Mouse (Mus musculus) adrenal gland, postnatal 14 days (tissue): ENCODE data around the gene Glipr1l2. TPM values are rescaled to one million over a fixed set of nuclear protein-coding genes. Genes with fewer than 3 reads are reported as not detected.
"Not testable (repeated sequence)": the region's sequence is repeated elsewhere in the genome, so short reads cannot be mapped to it uniquely, and the experiment has no call there.

Source experiments
- DNase-seq: peaks from one replicate; pipeline ENCODE4 v3.0.0; 2021; ENCODE audit warnings: mixed read lengths
- long read RNA-seq, 2 experiments: library from polyadenylated mRNA; stranded (forward); transcript quantifications; one replicate each; pipeline ENCODE4 v2.0.0; 2021
- total RNA-seq: library from RNA; stranded (reverse); gene quantifications from 2 replicates; pipeline ENCODE4 v1.2.3, GENCODE M21; 2021

Gene Glipr1l2
- total RNA-seq, result not detected in 2 replicates
- long read RNA-seq, experiment 1, result 0 reads
- long read RNA-seq, experiment 2, result 0 reads

DNA sequence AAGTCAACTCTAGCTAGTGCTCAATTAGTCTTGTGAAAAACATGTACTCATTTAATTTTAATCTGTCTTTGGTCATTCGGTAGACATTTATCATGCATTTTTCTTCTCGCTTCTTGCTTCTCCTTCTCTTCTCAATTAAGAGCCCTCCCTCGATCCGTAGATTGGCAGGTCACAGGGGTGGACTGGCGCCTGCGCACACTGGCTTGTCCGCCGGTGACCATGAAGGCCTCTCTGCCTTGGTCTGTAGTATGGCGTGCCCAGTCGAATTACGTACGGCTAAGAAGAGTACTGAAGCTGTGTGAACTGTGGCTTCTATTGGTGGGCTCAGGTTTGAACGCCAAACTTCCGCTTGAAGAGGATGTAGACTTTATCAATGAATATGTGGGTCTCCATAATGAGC is at the start of gene Glipr1l2:
TSS of gene Glipr1l2 (plus strand) at position 198 of the 400 bp plus-strand sequence.
- no peak for DNase-seq

DNA sequence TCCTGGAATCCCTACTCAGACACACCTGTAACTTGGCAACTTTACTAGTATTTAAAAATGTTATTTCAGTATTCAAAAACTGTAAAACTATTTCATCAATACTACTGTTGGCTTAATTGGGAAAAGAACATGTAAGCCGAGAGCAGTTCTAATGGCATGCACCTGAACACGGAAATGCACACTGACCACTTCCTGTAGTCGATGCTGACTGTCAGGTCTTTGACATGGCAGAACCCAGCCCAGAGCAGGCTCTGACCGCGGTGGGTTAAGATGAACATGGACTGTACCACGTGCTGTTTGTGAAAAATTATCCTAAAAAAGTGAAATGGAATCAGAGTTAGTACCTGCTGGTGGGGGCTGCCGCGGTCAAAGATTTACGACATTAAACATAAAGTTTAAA is 39.6 kb upstream of the Glipr1l2 start:
- not testable (repeated sequence) for DNase-seq

DNA sequence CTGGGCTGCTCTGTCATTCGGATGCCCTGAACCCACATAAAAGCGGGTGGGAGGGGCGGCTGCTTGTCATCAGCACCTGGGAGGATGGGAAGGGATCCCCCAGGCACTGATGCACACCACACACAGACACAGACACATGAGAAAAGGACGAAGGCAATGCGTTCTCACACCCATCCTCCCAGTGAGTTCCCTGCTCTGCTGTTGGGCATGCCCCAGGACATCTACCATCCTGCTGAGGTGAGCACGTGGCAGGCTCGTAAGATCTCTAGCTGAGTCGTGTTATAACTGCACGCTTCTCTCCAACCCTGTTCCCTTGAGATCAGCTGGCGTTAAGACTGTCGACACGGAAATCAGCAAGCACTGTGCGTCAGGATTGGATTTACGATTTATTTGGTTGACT is 38.9 kb upstream of the Glipr1l2 start:
- not testable (repeated sequence) for DNase-seq

DNA sequence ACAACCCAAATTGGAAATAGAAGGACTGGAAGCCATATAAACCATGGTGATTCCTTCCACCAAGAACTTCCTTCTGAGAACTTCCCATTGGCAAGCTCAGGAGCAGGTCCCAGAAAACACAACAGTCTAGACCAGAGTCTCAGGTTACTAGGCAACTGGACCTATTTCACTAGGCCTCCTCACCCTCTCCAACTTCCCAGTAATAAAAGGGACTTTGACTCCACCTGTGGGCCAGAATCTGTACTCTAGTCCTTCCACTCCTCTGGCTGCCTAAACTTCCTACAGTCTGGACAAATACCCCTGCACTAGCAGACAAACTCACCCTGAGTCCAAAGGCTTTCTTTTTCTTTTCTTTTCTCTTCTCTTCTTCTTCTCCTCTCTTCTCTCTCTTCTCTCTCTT is 31.9 kb upstream of the Glipr1l2 start:
- DNase-seq, result no peak

DNA sequence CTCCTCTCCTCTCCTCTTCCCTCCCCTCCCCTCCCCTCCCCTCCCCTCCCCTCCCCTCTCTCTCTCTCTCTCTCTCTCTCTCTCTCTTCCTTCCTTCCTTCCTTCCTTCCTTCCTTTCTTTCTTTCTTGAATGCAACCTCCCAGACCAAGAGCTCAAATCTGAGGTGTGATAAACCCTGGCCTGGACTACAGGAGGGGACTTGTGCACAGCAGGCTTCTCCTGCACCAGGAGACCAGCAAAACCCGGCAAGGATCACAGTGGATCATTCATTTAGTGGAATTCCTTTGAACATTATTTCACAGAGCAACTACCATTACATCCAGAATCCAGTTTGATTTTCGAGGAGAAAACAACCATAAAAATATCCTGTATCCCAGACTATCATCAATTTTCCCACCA is 31.2 kb upstream of the Glipr1l2 start:
- DNase-seq, result peak; percentile 9

DNA sequence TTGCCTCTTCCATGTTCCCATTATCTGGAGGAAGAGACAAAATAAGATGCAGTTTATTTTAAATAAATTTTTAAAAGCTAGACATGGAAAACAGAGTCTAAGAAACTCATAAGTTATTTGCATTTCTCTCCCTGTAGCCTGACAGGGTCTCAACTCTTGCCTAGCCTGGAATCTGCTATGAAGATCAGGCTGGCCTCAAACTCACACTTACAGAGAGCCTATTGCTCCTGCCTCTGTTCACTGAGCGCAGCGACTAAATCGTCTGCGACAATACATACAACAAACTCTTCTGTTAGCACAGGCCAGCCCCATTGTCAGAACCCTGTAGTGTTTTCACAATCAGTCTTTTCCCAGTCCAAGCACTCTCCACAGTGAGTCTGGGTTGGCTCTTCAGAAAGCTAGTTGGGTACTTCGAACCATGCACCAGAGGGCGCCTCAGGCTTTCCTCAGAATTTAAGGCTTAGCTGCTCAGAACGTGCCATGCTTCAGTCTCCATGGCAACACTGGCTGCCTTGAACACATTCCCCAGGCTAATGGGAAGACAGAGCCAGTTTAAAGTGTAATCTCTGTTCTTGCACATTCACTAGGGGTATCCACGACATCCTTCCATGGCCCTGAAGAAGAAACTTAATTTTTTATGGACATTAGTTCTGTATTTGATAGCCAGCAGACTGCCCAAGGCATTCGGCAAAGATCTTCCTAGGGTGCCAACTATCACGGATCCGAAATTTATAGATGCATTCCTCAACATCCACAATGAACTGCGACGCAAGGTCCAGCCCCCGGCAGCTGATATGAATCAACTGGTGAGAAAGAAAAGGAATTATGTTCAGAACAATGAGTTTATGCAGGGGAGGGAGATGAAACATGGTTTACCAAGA is 23.2 kb upstream of the Glipr1l2 start, which contains the start of gene Glipr1l1:
TSS of gene Glipr1l1 (plus strand) at position 488 of the 881 bp plus-strand sequence.
- DNase-seq, result peak; percentile 74

DNA sequence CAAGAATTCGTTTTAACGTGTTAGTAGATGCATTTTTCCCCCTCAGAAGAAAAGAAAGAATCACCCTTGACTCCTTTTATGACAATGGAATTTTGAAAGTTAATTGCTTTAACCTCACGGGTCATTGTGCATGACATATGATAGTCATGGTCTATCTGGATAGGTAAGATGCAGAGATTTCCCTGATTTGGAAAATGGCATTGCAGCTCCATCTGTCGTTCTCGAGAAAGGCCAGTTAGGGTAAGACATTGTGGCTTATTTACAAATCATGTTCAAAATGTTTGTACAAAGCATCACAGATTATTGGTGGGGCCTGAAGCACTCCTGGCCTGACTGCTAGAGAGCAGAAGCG is 22.6 kb upstream of the Glipr1l2 start:
- DNase-seq, result not testable (repeated sequence)

DNA sequence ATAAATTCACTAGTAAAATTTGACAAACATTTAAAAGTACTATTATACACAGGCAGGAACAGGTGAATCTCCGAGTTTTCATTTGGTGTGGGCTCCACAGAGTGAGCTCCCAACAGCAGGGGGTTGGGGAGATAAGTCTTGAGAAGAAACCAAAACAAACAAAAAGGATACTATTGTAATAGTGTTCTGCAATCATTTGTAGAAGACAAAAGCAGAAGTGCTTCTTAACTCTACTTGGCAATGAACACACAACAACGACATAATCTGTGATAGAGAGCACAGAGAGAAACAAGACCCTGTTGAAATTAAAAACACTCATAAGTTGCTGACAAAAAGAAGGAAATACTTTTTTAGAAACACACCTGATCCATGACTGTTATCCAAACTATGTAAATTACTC is 3.1 kb upstream of the Glipr1l2 start:
- no peak for DNase-seq

DNA sequence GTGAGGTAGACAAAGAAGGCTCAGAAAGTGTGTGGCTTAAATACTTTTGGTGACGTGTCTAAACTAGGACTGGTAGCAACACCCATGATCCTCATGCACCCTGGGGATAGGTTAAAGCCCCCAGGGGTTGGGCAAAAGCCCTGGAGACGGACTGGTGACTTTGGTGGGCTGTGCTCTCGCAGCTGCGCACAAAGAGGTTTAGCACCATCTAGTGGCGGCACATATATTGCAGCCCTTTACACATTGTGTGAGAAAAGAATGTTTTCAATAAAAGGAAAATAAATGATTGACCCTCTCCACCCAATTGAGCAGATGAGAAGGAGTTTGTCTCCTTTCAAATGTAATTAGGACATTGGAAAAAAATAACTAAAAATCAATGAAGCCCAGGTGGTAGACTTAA is 22.6 kb downstream of the Glipr1l2 start:
- DNase-seq, result peak; percentile 51

DNA sequence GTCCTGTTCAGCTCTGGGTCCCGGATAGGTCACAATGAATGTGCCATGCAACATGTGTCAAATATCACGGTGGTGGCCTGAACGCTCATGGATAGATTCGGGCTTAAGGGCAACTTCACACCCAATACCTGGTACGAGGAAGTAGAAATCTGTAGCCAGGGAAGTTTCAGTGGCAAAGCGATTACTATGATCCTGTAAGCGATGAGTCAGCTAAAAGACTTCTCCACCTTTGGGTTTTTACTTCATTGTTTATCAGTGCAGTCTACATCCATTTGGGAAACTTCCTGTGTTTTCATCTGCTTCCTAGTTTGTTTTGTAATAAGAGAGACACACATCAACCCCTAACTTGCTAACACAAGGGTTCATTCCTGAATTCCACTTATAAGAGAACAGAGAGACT is 27.2 kb downstream of the Glipr1l2 start:
- no peak for DNase-seq

DNA sequence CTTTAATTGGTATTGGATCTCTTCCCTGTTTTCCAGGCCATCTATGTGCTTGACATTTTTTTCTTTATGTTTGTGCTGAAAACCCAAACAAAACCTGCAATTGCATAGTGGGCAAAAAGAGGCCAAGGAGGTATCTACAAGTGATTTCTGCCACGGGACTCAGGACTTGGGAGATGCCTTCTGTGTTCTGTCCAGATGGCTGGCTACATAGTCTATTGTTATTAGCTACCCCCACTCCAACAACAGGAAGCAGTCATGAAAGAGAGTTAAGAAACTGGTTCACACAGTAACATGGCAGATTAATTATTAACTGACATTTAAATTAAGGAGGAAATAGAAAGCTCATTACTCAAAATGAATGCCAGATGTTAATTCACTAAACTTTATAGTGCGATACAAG is 41.9 kb downstream of the Glipr1l2 start:
- not testable (repeated sequence) for DNase-seq

DNA sequence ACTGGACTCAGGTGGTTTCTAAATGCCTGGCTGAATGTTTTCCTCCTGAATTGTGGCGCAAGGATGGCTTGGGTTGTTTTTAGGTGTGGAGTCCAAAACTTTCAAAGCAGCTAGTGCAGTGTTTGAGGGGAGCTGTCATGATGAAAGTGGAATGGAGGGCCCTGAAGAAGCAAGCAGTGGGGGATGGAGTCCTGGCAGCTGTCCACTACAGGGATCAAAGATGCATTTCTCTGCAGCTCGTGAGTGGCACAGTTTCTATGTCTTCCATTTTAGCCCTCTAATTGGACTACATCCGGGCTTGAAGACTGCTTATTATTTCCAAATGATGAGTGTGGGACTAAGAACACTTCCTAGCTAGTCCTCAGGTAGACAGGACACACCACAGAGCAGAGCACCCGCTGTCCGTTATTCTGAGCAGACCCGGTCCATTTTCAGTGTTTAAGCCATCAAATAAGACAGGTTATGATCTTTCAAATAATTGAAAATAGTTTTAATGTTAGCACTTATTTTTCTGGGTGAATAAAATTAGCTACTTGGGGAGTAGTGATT is 44.6 kb downstream of the Glipr1l2 start:
- DNase-seq, result not testable (repeated sequence)

DNA sequence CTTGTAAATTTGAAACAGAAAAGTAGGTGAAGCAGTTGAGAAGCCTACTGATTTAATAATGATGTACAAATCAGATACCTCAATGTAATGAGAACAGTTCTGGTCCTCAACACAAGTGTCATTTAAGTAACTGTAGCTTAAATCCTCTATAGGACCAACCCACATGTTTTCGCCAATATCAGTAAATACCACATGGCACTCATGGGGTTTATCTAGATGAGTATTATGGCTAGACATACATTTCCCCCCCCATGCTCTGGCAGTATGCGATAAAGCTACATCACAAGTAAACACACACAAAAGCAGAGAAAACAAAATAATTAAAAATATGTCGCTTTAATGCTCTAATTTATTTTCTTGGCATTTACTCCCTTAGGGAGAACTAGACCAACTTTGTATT is 49.0 kb downstream of the Glipr1l2 start:
- no peak for DNase-seq

DNA sequence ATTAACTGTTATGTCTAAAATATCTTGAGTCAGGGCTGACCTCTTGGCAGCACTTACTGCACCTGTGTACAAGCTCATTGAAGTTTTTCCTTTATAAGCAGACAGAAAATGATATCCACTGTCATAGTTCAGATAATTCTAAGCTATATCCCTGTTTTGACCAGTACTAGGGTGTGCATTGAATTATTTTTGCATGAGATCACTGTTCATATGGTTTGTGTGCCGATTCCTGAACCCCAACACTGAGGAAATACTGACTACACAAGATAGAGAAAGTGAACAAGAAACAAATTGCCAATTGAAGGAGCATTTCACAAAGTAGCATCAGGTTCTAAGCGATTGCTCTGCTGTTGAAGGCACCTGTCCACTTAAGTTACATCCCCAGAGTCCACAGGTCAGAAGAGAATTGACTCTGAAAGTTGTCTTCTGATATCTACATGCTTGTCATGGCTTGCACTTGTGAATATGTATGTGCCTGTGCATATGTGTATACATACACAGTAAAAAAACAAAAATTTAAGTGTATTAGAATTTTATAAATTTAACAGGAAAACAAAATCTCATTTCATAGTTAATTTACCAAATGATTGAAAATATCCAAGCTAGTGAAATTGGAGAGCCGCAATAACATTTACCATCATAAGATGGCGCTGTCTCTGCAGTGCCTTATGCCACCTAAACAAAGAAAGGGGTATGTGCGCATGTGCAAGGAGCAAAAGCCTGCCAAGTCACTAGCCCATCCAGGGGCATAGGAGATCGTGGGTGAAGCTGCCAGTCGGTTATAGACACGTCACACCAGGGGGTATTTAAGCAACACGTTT is 55.1 kb downstream of the Glipr1l2 start:
- DNase-seq, result peak; percentile 46

DNA sequence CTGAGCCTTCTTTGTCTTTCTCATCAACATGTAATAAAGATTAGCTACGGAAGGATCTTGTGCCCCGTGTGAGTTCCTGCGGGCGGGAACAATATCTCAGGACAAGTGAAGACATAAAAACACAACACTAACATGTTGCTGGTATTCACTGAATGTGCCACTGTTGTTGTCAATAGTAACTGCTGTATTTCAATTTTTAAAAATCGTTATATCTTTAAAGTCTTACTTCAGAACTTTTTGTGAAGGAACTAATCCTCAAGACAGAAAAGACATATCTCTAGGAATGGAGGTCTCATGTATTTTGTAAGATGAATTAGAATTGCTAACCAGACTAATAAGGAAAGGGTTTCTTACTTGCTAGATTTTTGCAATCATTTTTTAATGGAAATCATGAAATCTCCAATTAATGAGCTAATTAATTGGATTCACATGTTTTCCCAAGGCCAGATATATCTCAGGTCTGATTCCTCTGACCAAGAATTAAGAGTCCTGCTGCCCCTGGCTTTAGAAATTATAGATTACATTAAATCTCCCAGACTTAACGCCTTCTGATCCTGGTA is 55.8 kb downstream of the Glipr1l2 start:
- DNase-seq, result no peak

DNA sequence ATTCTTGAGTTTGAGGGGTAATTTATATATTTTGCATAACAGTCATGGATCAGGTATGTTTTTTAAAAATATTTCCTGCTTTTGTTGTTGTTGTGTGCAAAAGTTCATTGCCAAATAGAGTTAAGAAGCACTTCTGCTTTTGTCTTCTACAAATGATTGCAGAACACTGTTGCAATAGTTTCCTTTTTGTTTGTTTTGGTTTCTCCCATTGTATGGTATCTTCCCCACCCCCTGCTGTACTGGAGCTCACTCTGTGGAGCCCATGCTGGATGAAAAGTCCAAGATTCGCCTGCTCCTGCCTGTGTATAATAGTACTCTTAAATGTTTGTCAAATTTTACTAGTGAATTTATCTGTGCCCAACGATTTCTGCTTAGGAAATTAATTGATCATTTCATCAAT is 56.7 kb downstream of the Glipr1l2 start:
- DNase-seq, result no peak

Other genes starting within 250 kb of the Glipr1l2 start
- 31.3 and 34.2 TPM in 2 replicates for gene Krr1, start 110.7 kb upstream of the Glipr1l2 start, total RNA-seq
- 0.78 and 4.0 TPM in 2 replicates for gene Glipr1, start 80.7 kb upstream of the Glipr1l2 start, total RNA-seq
- not detected in 2 replicates for gene Glipr1l1, start 23.2 kb upstream of the Glipr1l2 start, total RNA-seq
- gene Glipr1l3, start 77.0 kb downstream of the Glipr1l2 start, total RNA-seq, result not detected in 2 replicates
- gene Caps2, start 80.3 kb downstream of the Glipr1l2 start, total RNA-seq, result not detected in 2 replicates
- 0.30 and 0.64 TPM in 2 replicates for gene Kcnc2, start 187.8 kb downstream of the Glipr1l2 start, total RNA-seq